In the genomic region with DNA sequence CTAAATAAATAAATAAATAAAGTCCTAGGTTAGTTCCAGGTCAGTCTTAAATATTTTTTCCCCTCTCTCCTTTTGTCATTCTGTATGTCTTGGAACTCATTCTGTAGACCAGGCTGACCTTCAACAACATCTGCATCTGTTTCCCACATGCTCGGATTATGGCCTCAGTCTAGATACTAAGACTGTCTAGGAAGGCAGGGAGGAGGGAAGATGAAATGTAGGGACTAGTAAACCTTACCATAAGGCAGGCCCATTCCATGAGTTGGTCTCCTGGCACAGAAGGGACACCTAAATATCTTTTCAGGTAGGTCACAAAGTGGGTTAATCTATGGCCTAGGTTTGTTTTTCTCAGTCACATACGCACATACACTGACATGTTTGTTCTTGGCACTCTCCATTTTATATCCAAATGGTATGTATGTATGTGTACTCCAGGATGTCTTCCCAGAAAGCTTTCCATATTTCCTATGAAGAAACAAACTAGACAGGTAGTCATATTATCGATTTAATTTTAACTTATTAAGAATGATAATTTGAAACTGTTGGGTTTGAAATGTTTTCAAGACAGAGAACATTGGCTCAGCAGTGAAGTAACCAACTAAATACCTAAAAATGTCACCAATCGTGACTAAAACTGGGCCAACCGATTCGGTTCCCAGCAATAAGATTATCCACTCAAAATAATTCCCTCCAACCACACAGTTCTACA, we compare ENCODE assay signal across 1 mouse cellular context.
TF ChIP-seq lines count a peak whose summit lies in the region.

No protein-coding gene starts in this region.

TF ChIP-seq in CH12.LX, 34 proteins besides CTCF, POLR2A, EP300 and RAD21 (continued from another document):
- TF ChIP-seq TBP (conservative IDR thresholded peaks at IDR 0.05; ENCODE audit: low read depth, low read length) (no peak), UBTF (IDR thresholded peaks at IDR 0.05; ENCODE audit: low read depth, low read length) (no peak), E2F4 (IDR thresholded peaks at IDR 0.05; ENCODE audit: insufficient replicate concordance, low read depth, low read length) (no peak), POLR2AphosphoS2 (IDR thresholded peaks at IDR 0.05; ENCODE audit: low read depth, low read length) (no peak), KAT2A (IDR thresholded peaks at IDR 0.05; ENCODE audit: insufficient replicate concordance, low read length) (no peak), ZNF384 (IDR thresholded peaks at IDR 0.05; ENCODE audit: low read depth, low read length) (no peak), ZC3H11A (IDR thresholded peaks at IDR 0.05; ENCODE audit: low read depth, low read length) (no peak), CHD2 (IDR thresholded peaks at IDR 0.05; ENCODE audit: low read length) (no peak)
